Mouse (Mus musculus) mouse trophoblast stem cell (cell line): ENCODE data around the gene Tenm2.

ENCODE experiments used
- in situ Hi-C, 2 experiments: fragments of 300-500 bp; cut with MseI, MboI; formaldehyde crosslinking; loops; 2 replicates in 1 of 2; 3 replicates in 1 of 2; pipeline ENCODE4 v1.15.1; 2025

The Tenm2 gene

GRCm38 (mm10) chr11:37235914-37236600 lies at the start of gene Tenm2:
TSS of gene Tenm2 (minus strand) at chr11:37235964.
- in situ Hi-C loops: no loop called here

- in situ Hi-C loops: no loop called here
These were observed 49.4 kb upstream of the Tenm2 start for GRCm38 (mm10) chr11:37285186-37285585.

GRCm38 (mm10) chr11:37248796-37249195 lies 13.0 kb upstream of the Tenm2 start:
- in situ Hi-C loops: no loop called here

GRCm38 (mm10) chr11:37237096-37237725 lies 1.4 kb upstream of the Tenm2 start:
- in situ Hi-C loops: no loop called here

GRCm38 (mm10) chr11:37236601-37237083 lies 878 bp upstream of the Tenm2 start:
- in situ Hi-C loops: no loop called here

GRCm38 (mm10) chr11:37235021-37235795 lies 556 bp downstream of the Tenm2 start:
- in situ Hi-C loops: no loop called here

- in situ Hi-C loops: no loop called here
These were observed 8.4 kb downstream of the Tenm2 start for GRCm38 (mm10) chr11:37227404-37227803.

- in situ Hi-C loops: no loop called here
These were observed 8.8 kb downstream of the Tenm2 start for GRCm38 (mm10) chr11:37226943-37227342.

- in situ Hi-C loops: no loop called here
These were observed 13.0 kb downstream of the Tenm2 start for GRCm38 (mm10) chr11:37222737-37223136.

GRCm38 (mm10) chr11:37222056-37222455 lies 13.7 kb downstream of the Tenm2 start:
- in situ Hi-C loops: no loop called here

GRCm38 (mm10) chr11:37220921-37221320 lies 14.8 kb downstream of the Tenm2 start:
- in situ Hi-C loops: no loop called here

- in situ Hi-C loops: loop anchor here in 1 of 2 experiments (10.0 kb wide), 1 partner anchor 141 kb away; no protein-coding TSS in a partner anchor
These were observed 49.6 kb downstream of the Tenm2 start for GRCm38 (mm10) chr11:37186132-37186531.

- in situ Hi-C loops: no loop called here
These were observed 58.3 kb downstream of the Tenm2 start for GRCm38 (mm10) chr11:37177426-37177825.

GRCm38 (mm10) chr11:37153933-37154880 lies 81.6 kb downstream of the Tenm2 start:
- in situ Hi-C loops: no loop called here

- in situ Hi-C loops: no loop called here
These were observed 82.4 kb downstream of the Tenm2 start for GRCm38 (mm10) chr11:37153382-37153781.

- in situ Hi-C loops: no loop called here
These were observed 85.8 kb downstream of the Tenm2 start for GRCm38 (mm10) chr11:37150011-37150410.

- in situ Hi-C loops: no loop called here
These were observed 91.8 kb downstream of the Tenm2 start for GRCm38 (mm10) chr11:37143996-37144395.

GRCm38 (mm10) chr11:37143478-37143877 lies 92.3 kb downstream of the Tenm2 start:
- in situ Hi-C loops: no loop called here

GRCm38 (mm10) chr11:37128893-37129292 lies 106.9 kb downstream of the Tenm2 start:
- in situ Hi-C loops: no loop called here

GRCm38 (mm10) chr11:37118058-37118457 lies 117.7 kb downstream of the Tenm2 start:
- in situ Hi-C loops: no loop called here

- in situ Hi-C loops: no loop called here
These were observed 120.6 kb downstream of the Tenm2 start for GRCm38 (mm10) chr11:37115188-37115587.
